Mouse (Mus musculus): ENCODE results near the gene Tbc1d24. TPM values are rescaled to one million over a fixed set of nuclear protein-coding genes. Genes with fewer than 3 reads are reported as not detected.
A peak's percentile ranks its signal among the peaks of the same experiment; 100 is the strongest.

The Tbc1d24 gene
- polyA plus RNA-seq, 1 experiment from 2014 or later = 5.0 TPM

DNA sequence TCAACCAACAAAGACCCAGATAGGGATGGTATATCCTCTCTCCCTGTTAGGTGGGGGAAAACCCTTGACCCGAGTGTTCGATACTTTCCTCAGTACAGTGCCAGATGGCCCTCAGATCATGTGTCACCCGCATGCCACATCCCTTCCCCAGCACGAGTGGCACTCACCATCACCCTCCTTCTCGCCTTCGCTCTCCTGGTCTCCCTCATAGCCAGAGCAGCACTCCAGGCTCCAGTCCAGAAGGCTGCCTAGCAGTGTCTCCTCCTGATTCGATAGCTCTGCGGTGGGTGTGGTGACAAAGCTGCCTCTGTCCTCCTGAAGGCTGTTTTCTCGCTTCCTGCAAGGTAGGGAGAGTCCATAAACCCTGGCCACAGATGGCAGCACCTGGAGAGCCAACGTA, 19.4 kb upstream of the Tbc1d24 start:
- no peaks in the 10 kb centered on the region for H3K27me3 ChIP-seq (replicated peaks)
- H3K4me1 ChIP-seq = peaks cover 4% of the 10 kb centered on the region
- no peak overlapping the region for H3K27ac ChIP-seq
- no peak overlapping the region for H3K9ac ChIP-seq
- 83% methylated on average over 10 of the region's 10 CpGs for WGBS
- no peak overlapping the region for H3K4me3 ChIP-seq (replicated peaks)
- peaks cover 53% of the 10 kb centered on the region for H3K36me3 ChIP-seq
- no peak for ATAC-seq (ENCODE audit: insufficient read depth, low FRiP score, low read depth)
- no peak overlapping the region for H3K4me2 ChIP-seq
- H3K9me3 ChIP-seq = no peaks in the 10 kb centered on the region

DNA sequence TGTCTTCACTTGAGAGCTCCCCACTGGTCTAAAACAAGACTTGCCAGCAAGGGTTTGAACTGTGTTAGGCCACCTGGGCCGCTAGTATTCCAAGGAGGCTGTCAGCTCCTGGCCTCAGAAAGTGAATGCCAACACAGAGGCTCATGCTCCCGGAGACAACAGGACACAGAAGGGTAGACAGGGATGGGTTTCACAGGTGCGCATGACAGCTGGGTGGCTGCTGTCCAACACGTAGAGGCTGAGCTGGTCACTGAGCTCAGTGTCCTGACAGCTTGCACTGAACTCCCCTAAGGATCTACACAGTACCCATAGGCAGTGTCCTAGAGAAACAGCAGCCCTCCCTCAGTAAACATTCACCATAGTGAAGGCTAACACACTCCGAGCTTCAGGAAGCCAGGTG, 18.2 kb upstream of the Tbc1d24 start:
- ATAC-seq (ENCODE audit: insufficient read depth, low FRiP score, low read depth) = no peak
- WGBS = 83% methylated on average over 5 of the region's 5 CpGs
- Histone ChIP-seq H3K9ac (no peak overlapping the region), H3K9me3 (no peaks in the 10 kb centered on the region), H3K27me3 (replicated peaks) (no peaks in the 10 kb centered on the region), H3K27ac (no peak overlapping the region), H3K4me2 (no peak overlapping the region), H3K4me1 (peaks cover 9% of the 10 kb centered on the region), H3K4me3 (replicated peaks) (no peak overlapping the region), H3K36me3 (peaks cover 51% of the 10 kb centered on the region)

DNA sequence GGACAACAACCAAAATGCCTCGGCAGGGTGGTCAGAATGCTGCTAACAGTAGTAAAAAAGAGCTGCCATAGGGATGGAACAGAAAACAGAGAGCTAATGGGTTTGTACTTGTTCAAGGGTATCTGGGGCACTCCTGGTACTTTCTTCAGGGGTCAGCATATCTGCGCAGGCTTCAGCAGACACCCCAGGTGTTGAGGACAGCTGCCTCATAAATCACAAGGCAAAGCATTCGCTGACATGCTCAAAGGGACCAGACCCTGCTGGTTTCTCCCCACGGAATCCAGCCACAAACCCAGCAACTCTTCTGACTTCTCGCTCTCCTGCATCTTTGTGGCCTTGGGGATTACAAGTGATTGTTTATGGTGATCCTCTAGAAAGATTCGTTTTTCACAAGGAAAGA, 17.3 kb upstream of the Tbc1d24 start:
- no peak overlapping the region for H3K27ac ChIP-seq
- WGBS = 68% methylated on average over 6 of the region's 6 CpGs
- H3K9me3 ChIP-seq = no peaks in the 10 kb centered on the region
- no peaks in the 10 kb centered on the region for H3K27me3 ChIP-seq (replicated peaks)
- no peak for ATAC-seq (ENCODE audit: insufficient read depth, low FRiP score, low read depth)
- H3K4me2 ChIP-seq = no peak overlapping the region
- H3K9ac ChIP-seq = no peak overlapping the region
- no peak overlapping the region for H3K4me3 ChIP-seq (replicated peaks)
- H3K36me3 ChIP-seq = peaks cover 46% of the 10 kb centered on the region
- H3K4me1 ChIP-seq = peaks cover 9% of the 10 kb centered on the region

DNA sequence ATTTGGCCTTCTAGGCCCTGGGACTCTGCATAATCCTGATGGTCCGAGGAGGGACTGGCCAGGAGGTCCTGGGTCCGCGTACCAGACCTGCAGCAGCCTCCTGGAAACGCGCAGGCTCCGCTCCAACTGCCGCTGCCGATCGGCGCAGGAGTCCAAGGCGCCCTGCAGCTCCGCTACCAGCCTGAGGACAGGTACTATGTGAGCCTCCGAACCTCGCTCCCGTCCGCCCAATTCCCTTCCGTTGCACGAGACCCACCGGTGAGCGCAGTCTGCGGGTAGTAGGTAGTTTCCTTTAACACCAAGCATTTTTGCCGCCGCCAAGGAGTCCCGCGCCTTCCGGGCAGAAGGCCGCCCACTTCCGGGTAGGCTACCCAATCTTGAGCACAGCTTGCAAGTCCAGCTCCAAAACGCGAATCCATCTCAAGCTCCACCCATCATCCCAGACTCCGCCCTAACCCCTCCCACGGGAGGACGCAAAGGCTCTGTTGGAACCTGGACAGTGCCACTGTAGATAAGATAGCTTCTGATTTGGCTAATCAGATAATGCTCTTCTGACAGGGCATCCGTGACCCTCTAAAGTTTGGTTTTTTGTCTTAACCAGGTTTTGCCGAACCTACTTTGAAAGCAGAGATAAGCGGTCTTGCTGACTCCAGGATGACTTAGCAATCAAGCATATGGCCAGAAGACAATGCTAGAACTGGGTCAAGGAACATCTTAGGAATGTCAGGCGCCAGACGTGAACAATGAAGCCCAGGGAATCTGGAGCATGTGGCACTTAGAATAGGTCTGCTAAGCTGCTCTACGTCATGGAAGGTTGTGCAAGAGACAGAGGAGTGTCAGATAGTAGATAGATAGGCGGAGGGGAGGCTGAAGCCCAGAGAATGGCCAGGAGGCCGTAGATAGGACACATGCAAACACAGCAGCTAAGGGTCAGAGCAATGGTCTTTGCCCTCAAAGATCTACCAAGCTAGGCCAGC, 15.4 kb upstream of the Tbc1d24 start, which contains the start of gene Tedc2:
Gene Tedc2 (minus strand): TSS at position 417 of the 977 bp plus-strand sequence.
- Histone ChIP-seq H3K4me1 (peaks cover 9% of the 10 kb centered on the region), H3K9ac (peak within 1 kb of the TSS; percentile 75), H3K36me3 (peaks cover 37% of the 10 kb centered on the region), H3K27me3 (replicated peaks) (no peaks in the 10 kb centered on the region), H3K27ac (peak within 1 kb of the TSS; percentile 68), H3K9me3 (no peaks in the 10 kb centered on the region), H3K4me2 (peak within 1 kb of the TSS; percentile 71), H3K4me3 (replicated peaks) (peak within 1 kb of the TSS; percentile 73)
- WGBS = 3% methylated on average over 41 of the region's 41 CpGs
- peak; percentile 92 for ATAC-seq (ENCODE audit: insufficient read depth, low FRiP score, low read depth)

- 71% methylated on average over 4 of the region's 4 CpGs for WGBS
- Histone ChIP-seq H3K9me3 (no peaks in the 10 kb centered on the region), H3K9ac (no peak overlapping the region), H3K4me2 (no peak overlapping the region), H3K27ac (no peak overlapping the region), H3K27me3 (replicated peaks) (no peaks in the 10 kb centered on the region), H3K4me3 (replicated peaks) (no peak overlapping the region), H3K4me1 (peaks cover 16% of the 10 kb centered on the region), H3K36me3 (peaks cover 13% of the 10 kb centered on the region)
- no peak for ATAC-seq (ENCODE audit: insufficient read depth, low FRiP score, low read depth)
Observed at GRCm38 (mm10) chr17:24216836-24217235, 11.5 kb upstream of the Tbc1d24 start.

DNA sequence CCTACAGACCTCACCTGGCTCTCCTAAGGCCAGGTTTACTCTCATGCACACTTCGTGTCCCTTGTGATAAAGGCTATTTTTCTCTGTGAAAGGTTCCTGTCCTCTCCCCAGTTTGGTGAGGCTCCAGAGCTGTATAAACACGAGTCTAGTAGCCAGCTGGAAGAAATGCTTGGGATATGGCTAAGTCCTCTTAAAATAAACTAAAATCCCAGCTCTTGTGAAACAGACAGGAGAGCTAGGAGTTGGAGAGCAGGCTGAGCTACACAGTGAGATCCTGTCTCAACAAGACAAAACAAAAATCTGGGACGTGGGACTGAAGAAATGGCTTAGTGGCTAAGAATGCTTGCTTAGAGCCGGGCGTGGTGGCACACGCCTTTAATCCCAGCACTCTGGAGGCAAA, 7.8 kb upstream of the Tbc1d24 start:
- Histone ChIP-seq H3K4me2 (no peak overlapping the region), H3K4me3 (replicated peaks) (no peak overlapping the region), H3K36me3 (peaks cover 13% of the 10 kb centered on the region), H3K9ac (no peak overlapping the region), H3K27me3 (replicated peaks) (0 out of 2 replicates have a peak, but pooled peaks cover 2% of the 10 kb centered on the region), H3K27ac (peak overlapping the region; percentile 65; the same call in 1 of the 2 replicates), H3K4me1 (peaks cover 35% of the 10 kb centered on the region), H3K9me3 (no peaks in the 10 kb centered on the region)
- ATAC-seq (ENCODE audit: insufficient read depth, low FRiP score, low read depth) = no peak
- 32% methylated on average over 6 of the region's 6 CpGs for WGBS

- peak overlapping the region; percentile 65; the same call in 1 of the 2 replicates for H3K27ac ChIP-seq
- H3K4me1 ChIP-seq = peaks cover 42% of the 10 kb centered on the region
- H3K36me3 ChIP-seq = peaks cover 11% of the 10 kb centered on the region
- H3K4me2 ChIP-seq = peak overlapping the region; percentile 93
- no peaks in the 10 kb centered on the region for H3K9me3 ChIP-seq
- 34% methylated on average over 5 of the region's 5 CpGs for WGBS
- no peak for ATAC-seq (ENCODE audit: insufficient read depth, low FRiP score, low read depth)
- H3K27me3 ChIP-seq (replicated peaks) = 0 out of 2 replicates have a peak, but pooled peaks cover 5% of the 10 kb centered on the region
- peak overlapping the region; percentile 44 for H3K4me3 ChIP-seq (replicated peaks)
- no peak overlapping the region for H3K9ac ChIP-seq
Observed at GRCm38 (mm10) chr17:24212441-24213018, 7.2 kb upstream of the Tbc1d24 start.

DNA sequence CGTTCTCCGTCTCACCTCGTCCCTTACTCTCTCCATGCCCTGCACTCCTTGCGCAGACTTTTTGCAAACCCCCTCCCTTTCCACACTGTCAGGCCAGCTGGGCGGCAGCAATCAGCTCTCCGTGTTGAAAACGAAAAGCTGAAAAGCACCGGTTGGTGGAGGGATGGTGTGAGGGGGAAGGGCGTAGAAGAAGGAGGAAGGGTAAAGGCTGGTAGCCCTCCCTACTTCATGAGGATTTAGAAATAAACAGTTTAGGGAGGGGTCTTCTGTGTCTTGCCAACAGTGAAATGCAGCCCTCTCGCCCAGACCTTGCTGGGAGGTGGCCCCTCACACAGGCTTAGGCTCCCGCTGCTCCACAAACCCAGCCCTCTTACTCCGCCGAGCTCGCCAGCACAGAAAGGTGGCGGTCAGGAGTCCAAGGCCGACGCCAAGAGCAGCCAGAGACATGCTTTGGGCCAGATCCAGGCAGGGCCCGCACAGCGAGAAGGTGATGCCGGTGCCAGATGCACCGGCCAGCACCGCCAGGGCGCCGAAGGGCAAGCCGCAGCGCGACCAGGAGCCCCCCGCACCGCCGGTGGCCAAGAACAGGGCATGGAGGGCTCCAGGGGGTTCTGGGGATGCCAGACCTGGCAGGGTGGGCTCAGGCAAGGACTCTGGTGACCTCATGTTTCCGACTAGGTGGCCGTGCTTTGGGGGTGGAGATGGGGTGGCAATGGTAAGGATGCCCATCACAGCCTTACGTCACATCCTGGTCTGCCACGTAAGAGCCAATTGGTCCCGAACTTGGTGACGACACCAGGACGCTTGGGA, 6.5 kb upstream of the Tbc1d24 start:
- H3K36me3 ChIP-seq = peaks cover 10% of the 10 kb centered on the region
- peak; percentile 11; the same call in 1 of the 2 replicates for ATAC-seq (ENCODE audit: insufficient read depth, low FRiP score, low read depth)
- no peaks in the 10 kb centered on the region for H3K9me3 ChIP-seq
- peak overlapping the region; percentile 44 for H3K4me3 ChIP-seq (replicated peaks)
- 0 out of 2 replicates have a peak, but pooled peaks cover 5% of the 10 kb centered on the region for H3K27me3 ChIP-seq (replicated peaks)
- peak overlapping the region; percentile 39; the same call in 1 of the 2 replicates for H3K9ac ChIP-seq
- peak overlapping the region; percentile 93 for H3K4me2 ChIP-seq
- H3K4me1 ChIP-seq = peaks cover 48% of the 10 kb centered on the region
- H3K27ac ChIP-seq = peak overlapping the region; percentile 84
- 3% methylated on average over 37 of the region's 37 CpGs for WGBS

GRCm38 (mm10) chr17:24210591-24210990, 5.2 kb upstream of the Tbc1d24 start:
- no peak overlapping the region for H3K9ac ChIP-seq
- peaks cover 5% of the 10 kb centered on the region for H3K36me3 ChIP-seq
- H3K27me3 ChIP-seq (replicated peaks) = peaks cover 5% of the 10 kb centered on the region; the same call in 1 of the 2 replicates
- no peaks in the 10 kb centered on the region for H3K9me3 ChIP-seq
- H3K4me3 ChIP-seq (replicated peaks) = no peak overlapping the region
- H3K4me1 ChIP-seq = peaks cover 60% of the 10 kb centered on the region
- 77% methylated on average over 3 of the region's 3 CpGs for WGBS
- H3K27ac ChIP-seq = peak overlapping the region; percentile 91; the same call in 1 of the 2 replicates
- H3K4me2 ChIP-seq = no peak overlapping the region
- ATAC-seq (ENCODE audit: insufficient read depth, low FRiP score, low read depth) = no peak

- peak overlapping the region; percentile 73; the same call in 1 of the 2 replicates for H3K4me3 ChIP-seq (replicated peaks)
- peak overlapping the region; percentile 91 for H3K27ac ChIP-seq
- peak overlapping the region; percentile 95; the same call in 1 of the 2 replicates for H3K4me2 ChIP-seq
- H3K36me3 ChIP-seq = no peaks in the 10 kb centered on the region
- no peak overlapping the region for H3K9ac ChIP-seq
- H3K4me1 ChIP-seq = peaks cover 64% of the 10 kb centered on the region
- no peaks in the 10 kb centered on the region for H3K9me3 ChIP-seq
- ATAC-seq (ENCODE audit: insufficient read depth, low FRiP score, low read depth) = no peak
- WGBS = 76% methylated on average over 3 of the region's 3 CpGs
- peaks cover 5% of the 10 kb centered on the region; the same call in 1 of the 2 replicates for H3K27me3 ChIP-seq (replicated peaks)
Observed at GRCm38 (mm10) chr17:24209916-24210240, 4.5 kb upstream of the Tbc1d24 start.

Data from stomach, embryonic 15.5 days (tissue).